Mouse (Mus musculus): ENCODE measurements at regions not wholly inside any gene's neighbourhood (a gene's known extent, or its start where the extent isn't known, plus 50 kb on each side); places are given as distances from the start of the nearest gene placed in this dataset.
"Not testable (repeated sequence)": the region's sequence is repeated elsewhere in the genome, so short reads cannot be mapped to it uniquely, and the experiment has no call there.

DNA sequence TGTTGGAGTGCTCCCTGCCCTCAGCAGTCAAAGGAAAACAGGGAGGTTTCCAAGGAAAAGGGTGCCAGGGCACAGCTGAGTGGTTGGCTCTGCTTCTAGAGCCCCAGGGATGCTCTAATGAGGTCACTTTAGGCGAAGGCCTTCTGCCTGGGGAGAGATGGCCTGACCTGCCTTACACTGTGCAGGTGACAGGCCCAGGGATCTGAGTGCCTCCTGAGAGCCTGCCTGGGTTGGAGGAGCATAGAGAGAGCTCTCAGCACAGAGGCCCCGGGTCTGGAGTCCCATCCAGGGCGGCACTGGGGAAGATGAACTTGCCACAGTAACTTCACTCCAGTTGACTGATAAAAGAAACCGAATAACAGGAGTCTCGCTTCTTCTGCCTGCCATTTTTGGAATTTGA lies 125.7 kb upstream of the Sulf2 start:
- not testable (repeated sequence) for TF ChIP-seq POLR2A, CTCF (IDR thresholded peaks at IDR 0.05; ENCODE audit: insufficient read depth, low read depth, low read length)
